Mouse (Mus musculus): ENCODE results near the gene Shroom3.

Gene Shroom3

DNA sequence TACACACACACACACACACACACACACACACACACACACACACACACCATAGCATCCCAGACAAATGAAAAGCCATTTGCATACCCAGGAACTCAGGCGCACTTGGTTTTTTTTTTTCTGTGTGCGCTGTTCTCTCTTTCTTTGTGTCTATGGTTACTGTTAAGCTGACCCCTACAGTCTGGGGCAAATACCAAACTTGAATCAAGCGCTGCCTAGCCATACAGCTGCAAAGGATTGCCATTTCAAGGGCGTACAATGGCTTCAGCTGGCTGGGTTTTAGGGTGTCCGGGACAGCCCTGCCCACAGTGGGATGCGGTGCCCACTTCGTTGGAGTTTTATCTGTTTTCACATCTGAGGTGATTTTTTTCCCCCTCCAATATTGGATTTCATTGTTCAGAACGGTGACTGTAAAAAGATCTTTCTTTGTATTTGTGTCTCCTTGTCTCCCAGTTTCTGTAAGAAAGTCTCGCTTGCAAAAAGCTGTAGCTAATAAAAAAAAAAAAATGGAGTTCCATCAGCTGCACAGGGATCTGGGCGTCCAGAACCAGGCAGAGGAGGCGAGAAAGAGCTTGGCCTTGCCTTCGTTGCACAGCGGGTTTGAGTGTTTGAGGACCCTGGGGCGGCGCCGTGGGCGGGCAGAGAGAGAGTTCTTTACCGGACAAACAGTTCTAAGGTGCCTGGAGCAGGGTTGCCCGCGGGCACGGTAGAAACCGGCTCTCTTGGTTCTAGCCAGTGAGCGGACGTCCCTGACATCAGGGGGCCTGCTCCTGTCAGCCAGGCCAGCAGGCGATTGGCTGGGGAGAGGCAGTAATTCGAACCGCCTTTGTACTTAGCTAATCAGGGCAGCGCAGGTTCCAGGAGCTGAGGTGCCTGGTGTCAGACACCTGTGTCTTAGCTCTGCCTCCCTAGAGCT is 125.5 kb downstream of the Shroom3 start:
- peak; percentile 83 for DNase-seq (ENCODE audit: low spot score)

DNA sequence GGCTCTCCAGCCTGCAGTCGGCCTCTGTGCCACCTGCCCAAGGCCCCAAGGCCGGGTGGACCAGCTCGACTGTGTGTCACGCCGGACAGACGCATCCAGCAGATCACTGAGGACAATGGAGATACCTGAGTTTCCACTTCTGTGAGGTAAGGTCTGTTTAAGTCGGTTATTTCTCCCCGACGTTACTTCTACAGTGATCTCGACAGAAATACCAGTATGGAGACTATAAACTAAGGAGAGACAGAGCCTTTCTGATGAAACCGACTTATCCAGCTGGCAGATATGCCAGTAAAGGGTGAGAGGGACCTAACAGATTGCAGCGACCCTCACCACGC is 126.1 kb downstream of the Shroom3 start:
- DNase-seq (ENCODE audit: low spot score) = no peak

DNA sequence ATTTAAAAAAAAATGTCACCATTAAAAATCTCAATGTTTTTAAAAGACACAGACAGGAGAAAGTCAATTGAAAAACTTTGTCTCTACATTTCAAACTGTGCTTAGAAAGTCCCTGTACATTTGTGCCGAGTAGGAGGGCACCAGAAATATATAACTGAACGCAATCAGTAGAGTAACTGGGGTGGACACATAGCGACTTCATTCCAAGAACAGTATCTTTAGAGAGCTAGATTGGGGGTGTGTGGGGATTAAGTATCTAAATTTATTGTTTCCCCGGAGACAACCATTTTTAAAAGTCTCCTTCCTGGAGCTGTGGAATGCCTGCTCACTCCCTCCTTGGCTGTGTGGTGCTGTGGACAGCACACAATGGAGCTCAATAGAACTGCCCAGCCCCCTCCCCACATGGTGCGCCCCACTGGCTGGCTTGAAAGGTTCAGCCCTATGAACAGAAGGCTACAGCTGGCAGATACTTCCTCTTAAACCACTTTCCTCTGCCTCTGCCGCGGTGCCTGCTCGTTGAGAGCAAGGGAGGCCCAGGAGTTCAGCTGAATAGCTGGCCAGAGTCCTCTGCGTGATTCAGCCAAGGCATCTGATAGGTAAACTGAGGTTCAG is 127.8 kb downstream of the Shroom3 start:
- peak; percentile 86 for DNase-seq (ENCODE audit: low spot score)

DNA sequence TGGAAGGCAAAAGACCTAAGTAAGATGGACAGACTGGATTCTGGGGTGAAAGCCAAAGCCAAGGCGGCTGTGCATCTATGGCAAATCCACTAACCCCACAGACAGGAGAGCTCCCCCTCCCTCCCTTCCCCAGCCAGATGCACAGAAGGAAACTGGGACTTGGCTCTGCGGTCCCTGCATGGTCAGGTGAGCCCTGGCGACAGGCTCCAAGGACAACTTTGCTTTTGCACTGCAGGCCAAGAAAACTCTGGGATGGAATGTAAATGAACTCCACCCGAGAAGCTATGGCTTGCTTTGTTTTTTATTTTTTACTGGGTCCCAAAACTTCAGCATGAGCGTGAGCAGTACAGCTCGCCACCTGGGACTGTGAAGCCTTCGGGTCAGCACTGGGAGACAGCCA is 128.5 kb downstream of the Shroom3 start:
- peak; percentile 41 for DNase-seq (ENCODE audit: low spot score)

DNA sequence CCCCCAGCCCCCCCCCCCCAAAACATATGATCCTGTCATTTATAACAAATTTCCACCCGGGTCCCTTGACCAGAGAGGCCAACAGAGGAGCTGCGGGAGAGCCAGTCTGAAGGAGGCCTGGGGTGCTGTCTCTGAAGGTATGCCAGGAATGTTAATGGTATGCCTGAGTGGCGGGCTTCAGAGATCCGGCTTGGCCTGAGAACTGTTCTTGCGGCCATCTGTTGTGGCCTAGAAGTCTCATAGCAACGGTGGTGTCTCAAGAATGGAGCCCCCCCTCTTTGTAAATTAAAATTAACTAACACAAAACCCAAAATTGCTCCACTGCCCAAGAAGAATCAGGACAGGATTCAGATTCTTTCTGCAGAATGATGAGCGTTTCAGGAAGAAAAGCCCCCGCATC is 129.7 kb downstream of the Shroom3 start:
- peak; percentile 87 for DNase-seq (ENCODE audit: low spot score)

DNA sequence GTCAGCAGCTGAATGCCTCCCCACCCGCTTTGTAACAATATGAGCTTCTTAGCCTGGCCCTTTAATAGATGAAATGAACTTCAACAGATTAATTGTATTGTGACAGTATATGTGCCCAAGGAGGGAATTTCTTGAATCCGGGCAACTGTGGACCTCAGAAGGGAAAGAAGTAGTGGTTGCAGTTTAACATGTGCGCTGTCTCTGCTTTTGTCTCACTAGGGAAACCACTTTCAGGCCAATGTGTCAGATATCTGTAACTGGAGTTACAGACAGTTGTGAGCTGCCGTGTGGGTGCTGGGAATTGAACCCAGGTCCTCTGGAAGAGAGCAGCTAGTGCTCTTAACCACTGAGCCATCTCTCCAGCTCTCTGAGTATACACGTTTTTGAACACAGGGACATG is 130.3 kb downstream of the Shroom3 start:
- no peak for DNase-seq (ENCODE audit: low spot score)

DNA sequence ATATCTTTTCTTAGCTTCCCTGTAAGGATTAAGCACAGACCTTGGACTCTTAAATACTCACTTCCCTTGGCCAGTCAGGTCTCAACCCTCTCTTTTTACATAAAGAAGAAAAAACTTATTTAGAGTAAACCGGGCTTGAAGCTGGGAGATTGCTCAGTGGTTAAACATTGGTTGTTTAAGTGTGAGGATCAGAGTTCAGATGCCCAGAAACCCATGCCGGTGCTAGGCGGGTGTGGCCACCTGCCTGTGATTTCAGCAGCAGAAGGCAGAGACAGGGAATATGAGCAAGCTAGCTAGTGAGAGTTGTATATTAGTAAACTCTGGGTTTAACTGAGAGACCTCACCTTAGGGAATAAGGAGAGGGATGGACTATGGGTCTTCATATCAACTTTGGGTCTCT is 131.4 kb downstream of the Shroom3 start:
- DNase-seq (ENCODE audit: low spot score) = no peak

DNA sequence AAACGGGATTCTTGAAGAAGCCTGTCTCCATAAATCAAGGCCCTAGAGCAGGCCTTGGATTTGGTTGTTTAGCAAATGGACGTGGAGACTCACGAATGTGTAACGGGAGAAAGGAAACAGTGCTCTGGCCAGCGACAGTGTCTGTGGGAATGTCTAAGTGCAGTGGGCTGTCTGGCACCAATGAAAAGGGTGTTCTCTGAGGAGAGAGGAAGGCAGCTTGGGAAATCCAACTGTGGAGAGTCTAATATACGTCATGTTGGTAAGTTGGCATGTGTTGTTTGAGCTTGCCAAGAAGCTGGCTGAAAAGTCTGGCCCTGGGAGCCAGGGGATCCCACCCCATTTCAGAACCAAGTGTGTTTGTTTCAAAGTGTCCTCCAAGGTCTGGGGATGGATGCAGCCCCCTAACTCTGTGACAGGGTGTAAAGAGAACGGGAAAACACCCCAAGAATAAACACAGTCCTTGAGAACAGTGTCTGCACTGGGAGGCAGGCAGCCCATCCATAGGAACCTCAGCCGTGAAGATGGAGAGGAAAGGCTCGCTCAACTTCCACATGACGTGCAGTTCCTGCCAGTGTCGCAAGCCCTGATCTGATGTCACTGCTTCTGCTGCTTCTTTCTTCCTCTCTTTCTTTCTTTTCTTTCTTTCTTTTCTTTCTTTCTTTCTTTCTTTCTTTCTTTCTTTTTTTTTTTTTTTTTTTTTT is 134.0 kb downstream of the Shroom3 start:
- no peak for DNase-seq (ENCODE audit: low spot score)

DNA sequence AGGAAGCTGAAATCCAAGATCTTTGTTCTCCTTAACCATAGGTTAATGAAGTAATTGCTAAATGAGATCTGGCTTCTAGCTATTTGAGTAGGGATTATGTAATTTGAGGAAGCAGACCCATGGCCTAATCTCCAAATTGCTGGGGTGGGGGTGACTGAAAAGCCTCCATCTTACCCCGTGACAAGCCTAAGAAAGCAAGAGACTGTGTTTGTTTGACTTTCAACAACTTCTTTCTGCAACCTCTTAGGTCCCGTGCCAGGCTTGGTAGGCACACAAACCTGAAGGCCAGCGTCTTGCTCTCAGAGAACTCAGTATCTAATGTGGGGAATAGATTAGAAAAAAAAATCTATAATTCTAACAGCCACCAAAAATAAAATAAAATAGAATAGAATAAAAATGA is 138.1 kb downstream of the Shroom3 start:
- no peak for DNase-seq (ENCODE audit: low spot score)

DNA sequence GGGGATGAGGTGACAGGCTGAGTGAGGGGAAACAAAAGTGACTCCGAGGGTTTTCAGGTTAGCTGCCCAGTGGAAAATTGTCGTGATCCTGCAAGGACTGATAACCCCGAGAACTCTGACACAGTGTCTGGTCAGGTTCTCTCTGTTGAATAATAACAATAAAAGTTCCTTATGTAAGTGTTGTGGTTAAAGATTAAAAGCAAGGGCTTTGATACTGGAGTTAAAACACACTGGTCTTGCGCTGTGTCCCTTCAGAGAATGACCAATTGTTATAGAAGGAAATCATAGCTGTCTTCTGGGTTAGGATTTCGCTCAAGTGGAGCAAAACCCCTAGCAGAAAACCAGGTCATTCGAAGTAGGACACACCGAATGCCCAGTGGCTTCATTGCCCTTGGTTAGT is 140.3 kb downstream of the Shroom3 start:
- DNase-seq (ENCODE audit: low spot score) = no peak

DNA sequence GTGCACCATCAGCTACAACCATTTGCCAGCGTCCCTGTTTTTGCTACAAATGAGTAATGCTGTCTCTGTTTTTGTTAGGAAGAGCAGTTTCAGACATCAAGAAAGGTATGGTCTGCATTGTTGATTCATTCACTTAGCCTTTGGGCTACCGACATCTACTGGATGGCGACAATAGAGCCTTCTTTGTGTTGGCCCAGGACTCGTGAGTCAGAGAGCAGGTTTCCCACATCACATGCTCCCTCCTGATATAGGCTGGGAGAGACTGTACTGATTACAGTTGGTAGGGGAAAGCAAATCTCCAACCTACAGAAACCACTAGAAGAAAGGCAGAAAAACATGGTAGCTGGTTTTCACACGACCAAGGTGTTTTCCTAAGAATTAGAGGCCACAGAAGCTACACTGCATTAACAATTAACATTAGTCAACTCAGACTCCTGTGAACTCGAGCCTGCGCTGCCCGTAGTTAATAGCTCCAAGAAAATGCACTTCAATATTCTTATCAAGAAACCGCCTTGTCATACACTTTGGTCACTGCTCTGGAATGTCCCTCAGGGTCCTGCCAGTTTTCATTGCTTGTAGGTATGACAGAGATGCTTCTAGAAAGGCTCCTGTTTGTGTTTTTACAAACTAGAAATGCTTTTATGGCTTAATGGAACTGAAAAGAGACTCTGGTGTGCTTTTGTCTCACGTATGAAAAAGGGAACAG is 141.2 kb downstream of the Shroom3 start:
- no peak for DNase-seq (ENCODE audit: low spot score)

DNA sequence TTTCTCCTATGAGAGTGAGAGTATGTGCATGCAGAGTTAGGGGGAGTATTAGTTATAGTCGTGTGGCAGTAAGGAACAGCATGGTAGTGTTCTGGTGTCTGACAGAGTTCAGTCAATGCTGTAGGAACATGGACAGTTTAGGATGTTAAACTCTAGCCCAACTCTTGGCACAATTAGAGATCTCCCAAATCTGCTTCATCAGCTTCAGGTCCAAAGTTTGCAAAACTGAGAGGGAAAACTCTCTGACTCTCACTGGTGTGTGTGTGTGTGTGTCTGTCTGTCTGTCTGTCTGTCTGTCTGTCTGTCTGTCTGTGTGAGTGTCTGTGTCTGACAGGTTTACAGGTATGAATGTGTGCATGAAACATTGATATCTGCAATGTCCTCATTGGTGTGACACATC is 147.2 kb downstream of the Shroom3 start:
- no peak for DNase-seq (ENCODE audit: low spot score)

DNA sequence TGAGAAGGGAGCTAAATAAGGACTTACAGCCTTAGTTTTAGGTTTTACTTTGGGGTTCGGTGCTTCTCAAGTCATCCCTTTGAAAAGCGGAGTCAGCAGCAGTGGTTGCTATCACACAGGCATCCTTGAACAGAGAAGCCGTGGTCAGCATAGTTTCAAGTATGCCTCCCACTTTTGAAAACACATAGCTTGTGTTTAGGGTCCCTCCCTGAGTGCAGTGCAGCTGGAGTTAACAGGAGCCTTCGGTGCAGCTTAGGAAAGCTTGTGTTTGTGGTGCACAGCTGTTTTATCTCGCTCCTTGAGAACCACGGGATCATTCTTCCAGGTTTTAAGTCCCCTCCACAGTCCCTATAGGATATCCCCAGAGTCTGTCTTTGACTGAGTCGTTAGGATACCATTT is 151.3 kb downstream of the Shroom3 start:
- DNase-seq (ENCODE audit: low spot score) = no peak

DNA sequence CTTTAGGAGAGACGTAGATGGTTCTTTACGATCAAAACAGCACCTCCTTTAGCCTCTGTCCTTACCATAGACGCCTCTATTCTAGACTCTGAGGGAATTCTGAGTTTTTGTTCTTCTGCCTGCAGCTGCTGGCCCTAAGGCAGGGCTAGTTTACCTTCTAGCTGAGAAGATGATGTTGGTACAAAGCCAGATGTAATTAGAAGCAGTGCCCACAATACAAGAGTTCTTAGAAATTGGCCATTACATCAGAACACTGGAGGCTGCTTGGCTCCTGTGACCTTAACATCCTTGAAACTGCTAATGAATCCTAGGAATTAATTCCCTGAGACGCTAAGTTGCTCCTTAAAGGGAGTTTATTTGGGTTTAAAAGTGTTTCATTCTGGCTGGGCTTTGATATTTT is 154.1 kb downstream of the Shroom3 start:
- no peak for DNase-seq (ENCODE audit: low spot score)

DNA sequence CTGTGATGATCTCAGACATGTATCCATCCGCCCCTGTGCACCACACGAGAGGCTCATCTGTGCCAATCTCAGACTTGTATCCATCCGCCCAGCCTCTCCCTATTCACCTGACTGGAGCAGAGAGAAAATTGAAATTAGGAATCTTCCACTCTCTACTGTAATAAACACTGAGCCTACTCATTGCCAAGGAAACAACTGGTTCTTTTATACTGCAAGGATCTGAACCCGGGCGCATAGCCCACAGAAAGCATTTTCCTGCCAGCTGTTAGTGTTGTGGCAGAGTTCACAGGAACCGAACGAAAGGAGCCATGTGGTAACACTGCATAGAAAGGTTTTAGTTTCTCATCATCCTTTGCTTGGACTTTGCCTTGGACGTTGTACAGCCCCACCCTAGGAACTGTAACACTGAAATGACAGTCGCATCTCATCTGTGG is 155.1 kb downstream of the Shroom3 start:
- DNase-seq (ENCODE audit: low spot score) = no peak

DNA sequence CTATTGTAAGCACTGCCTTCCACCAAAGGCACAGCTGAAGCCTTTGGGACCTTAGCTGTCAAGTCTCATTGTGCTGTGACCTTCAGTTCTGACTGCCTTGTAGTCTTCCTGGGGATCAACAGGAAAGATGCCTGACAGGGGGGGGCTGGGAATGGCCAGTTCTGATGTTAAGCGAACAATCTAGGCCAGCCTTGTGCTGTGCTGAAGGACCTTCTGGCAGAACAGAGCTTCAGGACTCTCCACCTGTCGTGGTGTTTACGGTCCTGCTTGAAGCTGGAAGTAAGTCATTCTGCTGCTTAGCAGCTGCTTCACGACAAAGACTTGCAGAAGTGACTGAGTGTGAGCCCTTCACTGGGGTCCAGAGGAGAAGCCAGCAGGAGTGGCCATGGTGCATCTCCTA is 156.1 kb downstream of the Shroom3 start:
- no peak for DNase-seq (ENCODE audit: low spot score)

DNA sequence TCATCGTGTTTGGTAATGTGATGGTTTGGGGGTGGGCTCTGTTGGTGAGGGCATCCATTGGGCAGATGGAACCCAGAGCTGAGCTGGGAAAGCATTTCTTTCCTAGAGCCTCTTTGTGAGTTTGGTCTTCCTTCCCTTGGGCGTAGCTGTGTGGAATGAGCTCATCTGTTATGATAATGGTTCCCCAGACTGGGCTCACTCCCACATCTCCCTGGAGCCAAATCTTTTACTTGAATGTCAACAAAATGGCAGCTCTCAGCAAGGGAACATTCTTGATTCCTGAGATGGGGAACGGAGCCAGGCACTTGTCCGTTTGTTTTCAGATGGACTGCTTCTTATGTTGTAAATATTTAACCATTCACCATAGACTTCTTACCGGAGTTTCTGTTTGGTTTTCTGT is 158.2 kb downstream of the Shroom3 start:
- DNase-seq (ENCODE audit: low spot score) = no peak

DNA sequence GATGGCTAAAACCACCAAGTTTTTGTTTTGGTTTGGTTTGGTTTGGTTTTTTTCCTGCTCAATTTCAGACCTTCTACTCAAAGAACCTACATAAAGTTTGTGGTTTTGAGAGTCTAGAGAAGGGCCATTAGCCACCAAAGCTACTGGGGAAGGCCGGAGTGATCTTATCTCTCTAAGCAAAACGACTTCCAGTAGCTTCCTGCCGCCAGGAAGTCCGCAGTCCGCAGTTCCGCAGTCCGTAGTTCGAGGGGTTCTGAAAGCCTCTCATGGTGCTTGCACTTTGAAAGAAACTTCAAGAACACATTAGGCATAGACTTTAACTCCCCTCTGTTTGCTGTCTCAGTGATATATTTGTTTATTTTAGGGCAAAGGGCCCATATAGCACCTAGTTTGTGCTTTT is 159.2 kb downstream of the Shroom3 start:
- DNase-seq (ENCODE audit: low spot score) = no peak

DNA sequence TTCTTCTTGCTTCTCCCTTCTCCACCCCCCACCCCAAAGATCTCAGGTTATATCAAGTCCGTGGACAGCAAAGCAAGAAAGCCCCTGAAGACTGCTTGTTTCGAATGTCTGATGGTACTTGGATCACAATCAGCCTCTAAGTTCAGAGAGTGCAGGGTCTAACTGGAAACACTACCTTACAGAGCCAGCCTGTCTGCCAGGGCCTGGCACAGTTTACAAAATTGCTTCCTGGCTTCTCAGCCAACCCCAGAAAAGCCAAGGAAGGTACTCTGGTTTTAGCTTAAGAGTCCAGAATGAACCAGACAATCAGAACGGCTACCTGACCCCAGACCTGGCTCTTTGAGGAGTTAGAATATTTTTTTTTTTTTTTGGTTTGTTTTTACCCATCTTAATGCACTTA is 159.6 kb downstream of the Shroom3 start:
- no peak for DNase-seq (ENCODE audit: low spot score)

DNA sequence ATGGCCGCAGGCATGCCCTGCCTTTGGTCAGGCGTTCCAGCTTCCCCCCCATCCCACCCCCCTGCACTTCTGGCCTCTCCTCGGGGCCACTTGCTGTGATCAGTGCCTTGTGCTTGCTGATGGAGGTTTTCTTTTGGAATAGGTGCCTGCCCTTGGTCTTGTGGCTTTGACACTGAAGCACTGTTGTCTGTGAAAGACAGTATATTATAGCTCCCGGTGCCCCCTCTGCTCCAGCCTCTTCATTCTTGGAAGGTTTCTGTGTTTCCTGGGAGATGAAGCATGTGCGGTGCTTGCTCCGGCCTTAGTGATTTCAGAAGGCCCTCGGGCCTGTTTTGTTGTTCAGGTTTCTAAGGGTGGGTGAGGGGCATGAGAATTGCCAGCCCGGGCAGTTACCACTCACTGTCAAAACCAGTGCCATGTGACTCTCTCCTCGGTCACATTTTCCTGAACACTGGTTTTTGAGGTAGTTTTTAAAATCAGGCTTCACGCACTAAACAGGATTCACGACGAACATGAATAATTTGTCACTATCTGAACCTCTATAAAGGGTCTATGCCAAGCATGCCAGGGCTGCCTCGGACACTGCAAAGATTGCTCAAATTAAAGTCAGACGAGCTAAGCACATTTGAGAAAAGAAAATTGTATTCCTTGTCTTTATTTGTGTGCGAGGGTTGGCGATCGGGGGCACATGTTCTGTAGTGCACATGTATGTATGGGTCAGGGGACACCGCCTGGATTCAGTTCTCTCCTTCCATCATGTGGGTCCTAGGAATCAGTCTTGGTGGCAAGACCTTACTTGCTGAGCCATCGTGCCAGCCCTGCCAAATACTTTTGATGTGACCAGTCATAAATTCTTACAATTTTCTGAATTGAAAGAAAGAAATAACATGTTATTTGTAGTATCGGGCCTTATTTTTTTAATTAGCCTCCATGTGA is 160.9 kb downstream of the Shroom3 start:
- peak; percentile 81 for DNase-seq (ENCODE audit: low spot score)

DNA sequence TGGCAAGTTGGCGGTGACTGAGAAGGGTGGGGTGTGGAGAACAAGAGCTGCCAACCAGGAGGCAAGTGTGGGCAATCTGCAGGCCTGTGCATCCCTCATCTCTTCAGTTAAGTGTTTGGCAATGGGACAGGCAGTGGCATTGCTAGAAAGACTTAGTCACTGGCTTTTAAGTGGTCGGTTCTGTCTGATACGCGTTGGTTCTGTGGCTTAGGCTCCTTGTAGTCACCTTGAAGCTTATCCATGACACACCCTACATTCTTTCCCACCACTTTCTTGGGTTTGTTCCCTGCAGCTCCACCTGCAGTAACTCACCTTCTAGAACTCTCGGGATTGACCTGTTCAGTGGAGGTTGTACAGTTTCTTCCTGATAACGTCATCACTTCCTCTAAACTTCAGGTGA is 166.5 kb downstream of the Shroom3 start:
- DNase-seq (ENCODE audit: low spot score) = no peak

All from embryo, embryonic 10.5 days (tissue).